Mouse (Mus musculus) cerebellum, adult 18-20 months (tissue): ENCODE measurements around the gene Kank1.

Experiments used
- DNase-seq, 2 experiments: peaks; one replicate each; pipeline ENCODE4 v3.0.0; 2021

Kank1 gene

DNA sequence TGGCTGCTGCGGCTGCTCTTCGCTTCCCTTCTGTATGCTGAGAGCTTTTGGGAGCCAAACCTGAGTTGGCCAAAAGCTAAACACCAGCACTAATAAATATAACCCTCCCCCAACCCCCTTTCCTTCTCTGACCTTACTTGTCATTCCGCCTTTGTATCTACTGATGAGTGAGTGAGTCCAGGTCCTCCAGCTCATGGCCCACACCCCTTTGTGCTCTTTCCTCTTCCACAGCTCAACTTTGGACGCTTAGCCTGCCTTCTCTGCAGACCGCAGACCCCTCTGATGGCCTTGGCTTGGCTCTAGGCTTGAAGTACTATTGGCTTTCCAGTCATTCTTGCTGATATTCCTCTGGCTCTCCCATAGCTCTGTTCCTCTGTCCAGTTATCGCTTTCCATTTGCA is 16.4 kb downstream of the Kank1 start:
- no peak for DNase-seq

DNA sequence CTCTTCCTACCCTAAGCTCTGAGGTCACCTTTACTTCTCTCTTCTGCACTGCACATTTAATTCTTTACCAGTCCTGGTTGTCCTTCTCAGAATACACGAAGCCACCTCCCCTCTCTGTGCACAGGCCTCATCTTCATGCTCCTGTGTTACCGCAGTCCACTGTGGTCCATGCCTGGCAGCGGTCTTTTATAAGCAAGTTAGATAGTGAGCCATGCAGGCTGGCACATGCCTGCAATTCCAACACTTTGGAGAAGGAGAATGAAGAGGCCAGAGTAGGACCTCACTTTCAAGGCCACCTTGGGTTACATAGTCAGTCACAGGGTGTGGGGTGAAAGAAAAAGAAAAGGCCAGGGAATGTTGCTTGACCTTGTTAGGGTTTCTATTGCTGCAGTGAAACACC is 16.9 kb downstream of the Kank1 start:
- no peak for DNase-seq

DNA sequence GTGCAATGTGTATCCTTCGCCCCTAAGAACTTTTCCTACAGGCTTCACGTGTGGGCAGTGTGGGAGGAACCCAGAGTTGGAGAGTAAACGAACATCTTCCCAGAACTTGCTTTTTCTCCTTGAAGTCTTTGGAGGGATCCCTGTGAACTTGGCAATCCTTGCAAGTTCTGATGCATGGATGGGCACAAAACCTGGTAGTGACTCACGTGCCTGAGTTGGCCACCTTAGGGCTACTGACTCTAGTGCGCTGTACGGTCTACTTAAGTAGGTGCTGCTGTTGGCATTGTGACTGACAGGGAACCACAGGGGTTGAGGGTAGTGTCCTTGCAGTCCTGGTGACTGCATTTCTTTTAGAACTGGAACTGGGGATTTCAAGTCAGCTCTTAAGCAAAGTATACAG is 21.5 kb downstream of the Kank1 start:
- no peak for DNase-seq

DNA sequence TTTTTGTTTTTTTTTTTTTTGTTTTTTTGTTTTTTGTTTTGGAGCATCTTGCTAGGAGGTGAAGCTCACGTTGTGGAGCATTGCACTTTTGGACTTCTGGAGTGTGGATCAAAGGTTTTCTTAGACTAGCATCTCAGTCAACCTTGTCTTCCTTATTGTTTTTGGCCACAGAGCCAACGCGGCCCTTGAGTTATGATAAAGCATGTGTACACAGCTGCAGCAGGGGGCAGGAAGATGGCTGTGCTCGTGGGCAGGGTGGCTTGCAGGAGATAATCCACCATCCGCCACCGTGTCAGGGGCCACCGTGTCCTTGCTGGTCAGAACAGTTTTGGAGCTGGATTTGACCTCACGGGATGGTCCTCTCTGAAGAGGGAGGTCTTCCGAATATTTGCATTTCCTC is 29.4 kb downstream of the Kank1 start:
- DNase-seq, result no peak

DNA sequence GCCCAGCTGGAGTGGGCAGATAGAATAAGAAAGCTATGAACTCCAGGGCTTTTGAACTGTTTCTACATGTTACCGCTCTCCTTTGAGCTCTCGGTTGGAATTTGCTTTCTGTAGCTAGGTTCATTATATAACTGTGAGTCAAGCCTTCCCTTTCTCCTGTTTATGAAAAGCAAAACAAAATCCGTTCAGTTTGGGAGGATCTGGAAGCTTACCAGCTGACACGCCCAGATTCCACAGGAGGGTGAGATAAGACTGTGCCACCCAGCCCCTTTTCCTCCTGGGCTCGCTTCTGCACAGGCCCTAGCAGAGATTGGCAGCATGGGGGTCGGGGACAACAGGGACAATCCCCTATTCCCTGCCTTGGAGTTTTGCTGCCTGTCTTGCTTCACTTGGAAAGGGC is 30.5 kb downstream of the Kank1 start:
- no peak for DNase-seq

DNA sequence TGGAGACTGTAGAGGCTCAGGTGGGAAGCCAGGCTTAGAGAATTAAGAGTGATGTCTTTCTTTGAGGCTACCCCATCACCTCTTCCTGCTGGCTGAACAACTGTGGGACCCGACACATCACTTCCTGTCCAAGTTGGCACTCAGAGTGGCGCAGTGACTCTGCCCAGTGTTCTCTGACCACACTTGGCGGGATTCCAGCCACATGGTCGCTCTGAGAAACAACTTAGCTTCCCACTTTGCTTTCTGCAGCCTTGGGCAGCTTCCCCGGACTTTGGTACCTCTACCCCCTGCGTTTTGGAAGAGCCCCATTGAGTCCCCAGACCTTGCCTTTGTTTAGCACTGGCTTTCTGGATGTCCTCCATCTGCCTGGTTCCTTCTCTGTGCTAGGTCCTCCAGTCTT is 31.8 kb downstream of the Kank1 start:
- DNase-seq, result peak; percentile 16 to 28

DNA sequence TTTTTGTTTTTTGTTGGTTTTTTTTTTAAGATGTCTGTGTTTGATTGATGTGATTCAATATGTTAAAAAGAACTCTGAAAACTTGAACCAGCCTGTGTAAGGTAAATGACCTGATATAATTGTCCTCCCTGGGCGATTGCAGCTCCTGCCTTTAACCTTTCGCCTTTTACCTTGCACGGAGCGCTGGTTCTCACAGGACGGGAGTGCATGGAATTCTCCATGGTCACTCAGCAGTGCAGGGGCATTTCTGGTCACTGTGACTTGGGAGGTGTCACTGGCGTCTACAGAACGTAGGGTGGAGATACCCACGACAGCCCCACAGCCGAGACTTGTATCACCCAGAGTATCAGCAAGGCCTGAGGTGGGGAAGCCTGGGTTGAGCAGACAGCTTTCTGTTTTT is 34.8 kb downstream of the Kank1 start:
- no peak for DNase-seq

DNA sequence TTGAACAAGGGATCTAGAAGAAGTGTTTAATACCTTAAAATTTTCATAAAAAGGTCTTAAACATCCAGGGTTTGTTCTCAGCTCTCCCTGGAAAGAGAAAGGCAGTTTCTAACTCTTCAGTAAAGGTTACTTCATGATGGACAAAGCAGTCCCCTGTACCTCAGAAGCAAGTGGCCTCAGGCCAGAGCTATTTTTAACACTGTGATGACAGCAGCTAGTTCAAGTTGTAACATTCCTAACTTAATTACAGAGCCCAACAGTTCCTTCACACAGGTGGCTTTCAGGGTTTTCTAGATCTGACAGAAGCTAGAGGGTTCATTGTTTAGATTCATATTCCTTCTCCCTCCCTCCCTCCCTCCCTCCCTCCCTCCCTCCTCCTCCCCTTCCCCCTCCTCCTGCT is 36.4 kb downstream of the Kank1 start:
- DNase-seq, result no peak

DNA sequence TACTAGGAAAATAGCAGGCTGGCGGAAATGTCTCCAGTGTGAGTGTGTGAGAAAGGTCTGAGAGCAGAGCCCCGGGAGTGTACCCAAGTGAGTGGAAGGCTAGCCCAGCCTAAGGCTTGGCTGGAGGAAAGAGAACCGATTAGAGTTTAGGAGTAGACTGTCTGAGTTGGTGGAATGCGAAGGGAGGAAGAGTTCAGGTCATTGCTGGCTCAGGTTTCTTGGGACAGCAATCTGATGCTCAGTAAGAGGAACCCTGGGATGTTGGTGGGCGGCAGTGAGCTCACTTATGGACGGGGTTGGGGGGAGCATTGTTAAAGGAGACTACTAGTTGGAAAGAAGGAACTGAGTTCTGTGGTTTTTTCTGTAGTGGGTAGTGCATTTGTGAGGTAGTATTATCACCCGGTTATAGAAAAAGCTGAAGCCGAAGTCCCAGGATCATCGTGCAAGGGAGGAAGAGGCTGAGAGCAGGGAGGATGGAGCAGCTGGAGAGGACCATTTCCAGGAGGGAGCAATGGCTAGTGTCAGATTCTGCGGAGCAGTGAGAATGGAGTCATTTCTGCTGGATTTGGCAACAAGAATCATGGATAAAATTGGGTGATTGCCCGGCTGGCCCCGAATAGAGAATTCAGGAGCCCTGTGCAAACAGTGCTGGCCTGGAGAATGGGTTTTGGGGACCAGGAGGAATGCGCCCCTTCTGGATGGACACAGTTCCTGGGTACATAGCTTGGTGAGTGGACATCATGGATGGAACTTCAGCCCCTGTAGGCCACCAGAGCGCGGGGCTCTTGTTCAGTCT is 40.0 kb downstream of the Kank1 start:
- no peak for DNase-seq

DNA sequence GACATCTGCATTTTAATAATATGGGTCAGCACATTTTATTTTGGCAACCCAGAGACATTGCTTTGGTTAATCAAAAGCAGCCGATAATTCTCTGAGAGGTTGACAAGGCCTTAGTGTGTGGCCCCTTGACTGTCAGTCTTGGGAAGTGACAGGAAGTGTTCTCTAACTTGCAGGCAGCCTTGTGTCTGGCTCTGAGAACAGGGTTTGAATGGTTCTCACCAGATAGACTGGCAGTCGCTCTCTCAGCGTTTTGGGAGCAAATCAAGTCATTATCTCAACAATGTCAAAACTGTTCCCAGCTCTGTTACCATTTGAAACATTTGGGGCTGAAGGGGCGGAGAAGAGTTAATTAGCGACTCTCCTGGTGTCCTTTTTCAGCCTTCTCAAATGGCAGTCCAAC is 41.0 kb downstream of the Kank1 start:
- no peak for DNase-seq

DNA sequence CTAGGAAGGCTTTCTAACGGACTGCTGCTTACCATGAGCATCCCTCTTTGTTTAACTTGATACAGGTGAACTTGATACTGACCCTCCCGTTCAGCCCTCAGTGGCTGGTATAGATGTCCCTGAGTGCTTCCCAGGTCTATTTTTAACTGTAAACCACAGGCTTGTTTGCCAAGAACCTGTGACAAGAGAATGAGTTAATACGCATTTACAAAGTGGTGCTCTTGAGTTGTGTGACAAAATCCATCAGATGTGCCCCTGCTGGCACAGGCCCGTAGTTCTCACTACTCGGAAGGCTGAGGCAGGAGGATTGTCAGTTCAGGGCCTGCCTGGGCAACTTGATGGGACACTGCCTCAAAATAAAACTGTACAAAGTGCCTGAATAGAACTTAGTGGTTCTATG is 42.8 kb downstream of the Kank1 start:
- DNase-seq, result no peak

DNA sequence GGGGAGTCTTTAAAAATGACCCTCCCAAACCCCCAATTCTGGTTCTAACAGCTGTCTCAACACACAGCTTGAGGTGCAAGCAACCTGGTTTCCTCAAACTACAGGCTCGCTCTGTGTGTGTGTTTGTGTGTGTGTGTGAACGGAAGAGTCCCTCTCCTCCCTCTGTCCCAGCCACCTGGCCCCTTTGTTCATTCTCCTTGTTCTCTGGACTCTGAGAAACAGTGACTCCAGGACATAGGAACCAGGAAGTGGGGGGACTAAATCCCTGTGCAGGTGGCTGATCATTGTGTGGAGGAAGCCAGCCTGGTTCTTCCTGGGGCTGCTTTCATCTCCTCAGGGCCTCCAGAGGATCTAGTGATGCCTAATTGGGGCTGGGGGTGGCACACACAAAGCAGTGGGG is 46.9 kb downstream of the Kank1 start:
- no peak for DNase-seq

DNA sequence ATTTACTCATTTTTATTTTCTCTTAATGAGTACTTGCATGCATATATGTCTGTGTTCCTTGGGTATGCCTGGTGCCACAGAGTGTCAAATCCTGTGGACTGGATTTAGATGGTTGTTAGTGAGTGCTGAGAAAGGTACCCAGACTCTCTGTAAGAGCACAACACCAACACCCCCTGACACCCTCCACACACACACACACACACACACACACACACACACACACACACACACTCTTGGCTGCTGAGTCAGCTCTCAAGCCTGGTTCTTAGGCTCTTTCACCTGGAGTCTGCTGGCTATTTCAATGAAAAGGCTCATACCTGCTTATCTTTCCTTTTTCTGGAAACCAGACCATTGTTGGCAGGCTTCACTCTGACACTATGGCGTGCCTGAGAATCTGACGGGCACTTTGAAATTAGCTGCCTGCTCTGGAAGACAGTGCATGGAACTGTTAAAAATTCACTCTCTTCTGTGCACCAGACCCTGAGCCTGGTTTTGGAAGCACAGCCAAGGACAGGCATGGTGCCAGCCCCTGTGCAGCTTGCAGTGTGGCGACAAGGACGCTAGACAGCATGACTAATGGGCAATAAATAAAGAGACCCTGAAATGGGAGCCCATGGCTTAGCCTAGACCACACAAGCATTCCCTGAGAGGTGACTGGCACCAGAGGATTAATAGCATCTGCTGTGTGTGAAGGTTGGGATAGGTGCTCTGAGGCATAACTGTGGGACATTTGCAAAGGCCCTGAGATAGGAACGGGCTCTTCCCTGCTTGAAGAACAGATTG is 49.2 kb downstream of the Kank1 start:
- peak; percentile 14 to 26 for DNase-seq

DNA sequence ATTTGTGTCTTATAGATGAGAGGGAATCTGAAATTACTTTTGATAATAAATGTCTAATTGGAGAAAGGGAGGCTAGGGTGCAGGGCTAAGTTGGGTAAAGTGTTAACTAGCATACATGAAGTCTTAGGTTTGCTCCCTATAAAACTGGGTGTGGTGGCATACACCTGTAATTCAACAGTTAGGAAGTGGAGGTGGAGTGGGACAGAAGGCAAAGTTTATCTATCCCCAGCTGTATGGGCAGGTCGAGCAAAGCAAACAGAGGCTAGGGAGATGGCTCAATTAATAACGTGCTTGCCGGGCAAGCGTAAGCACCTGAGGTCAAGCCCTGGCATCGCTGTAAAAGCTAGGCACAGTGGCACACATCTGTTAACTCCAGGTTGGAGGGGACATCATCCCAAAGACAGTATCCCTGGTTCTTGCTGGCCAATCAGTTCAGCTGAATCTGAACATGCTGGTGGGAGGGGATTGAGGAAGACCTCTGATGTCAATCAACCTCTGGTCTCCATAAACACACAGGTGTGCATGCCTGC is 54.3 kb downstream of the Kank1 start:
- no peak for DNase-seq

DNA sequence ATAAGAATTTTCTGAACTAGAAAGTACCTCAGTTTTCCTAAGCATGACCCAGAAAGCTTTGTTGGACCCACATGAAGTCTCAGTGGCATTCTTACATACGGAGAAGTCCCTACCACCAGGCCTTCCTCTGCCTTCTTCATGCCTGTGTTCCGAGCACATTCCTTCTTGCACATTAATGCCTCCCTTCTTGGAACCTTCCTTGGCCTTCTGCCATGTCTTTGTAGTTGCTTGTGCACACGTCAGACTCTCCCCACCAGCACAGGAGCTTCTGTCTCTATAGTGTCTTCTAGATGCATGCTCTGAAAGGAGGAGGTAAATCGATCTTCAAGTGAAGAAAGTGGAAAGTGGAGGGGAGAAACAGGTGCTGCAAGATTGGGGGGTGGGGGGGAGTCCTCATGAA is 58.4 kb downstream of the Kank1 start:
- no peak for DNase-seq

DNA sequence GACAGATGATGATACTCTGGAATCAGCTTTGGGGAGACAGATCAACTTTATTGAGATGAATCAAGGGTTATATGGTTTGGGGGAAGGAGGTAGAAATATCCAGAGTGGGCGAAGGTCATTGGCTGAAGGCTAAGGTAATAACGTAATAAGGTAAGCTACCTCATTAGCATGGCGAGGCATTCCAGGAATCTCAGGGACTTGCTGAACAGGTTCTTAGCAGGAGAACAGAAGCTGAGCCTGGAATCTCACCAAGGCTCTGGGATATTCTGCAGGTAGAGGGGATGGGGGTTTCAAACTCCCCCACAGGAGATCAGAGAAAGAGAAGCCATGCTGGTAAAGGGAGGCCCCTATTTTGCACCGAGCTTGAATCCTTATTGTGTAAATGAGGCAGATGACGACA is 60.5 kb downstream of the Kank1 start:
- no peak for DNase-seq

DNA sequence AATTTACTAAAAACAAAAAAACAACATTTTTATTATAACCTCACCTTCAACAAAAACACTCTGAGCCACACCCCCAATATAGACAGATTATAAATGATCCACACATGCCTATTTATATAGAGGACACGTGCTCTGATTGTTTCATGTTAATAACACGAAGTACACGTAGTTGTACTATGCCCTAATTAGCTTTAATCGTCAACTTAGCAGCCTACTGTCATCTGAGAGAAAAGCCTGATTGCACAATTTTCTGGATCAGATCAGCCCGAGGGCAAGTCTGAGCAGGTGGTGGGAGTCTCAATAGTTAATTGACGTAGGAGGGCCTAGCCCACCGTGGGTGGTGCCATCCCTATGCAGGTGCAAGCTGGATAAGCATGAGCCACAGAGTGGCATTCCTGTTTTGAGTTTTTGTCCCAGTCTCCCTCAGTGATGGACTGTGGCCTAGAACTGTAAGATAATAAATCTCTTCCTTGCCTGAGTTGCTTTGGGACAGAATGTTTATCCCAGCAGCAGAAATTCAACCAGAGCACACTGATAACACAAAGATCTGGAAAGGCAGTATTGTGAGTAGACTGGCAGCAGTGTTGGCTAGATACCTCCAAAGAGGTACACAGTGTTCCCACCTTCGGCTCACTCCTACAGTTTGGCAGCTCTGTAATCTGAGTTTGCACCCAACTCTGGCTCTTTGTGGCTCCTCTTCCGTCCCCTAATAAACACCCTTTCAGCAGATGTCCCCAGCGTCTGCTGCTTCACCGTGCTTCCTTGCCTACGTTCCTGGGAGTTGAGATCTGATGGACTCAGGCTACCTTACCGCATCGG is 63.3 kb downstream of the Kank1 start:
- no peak for DNase-seq

DNA sequence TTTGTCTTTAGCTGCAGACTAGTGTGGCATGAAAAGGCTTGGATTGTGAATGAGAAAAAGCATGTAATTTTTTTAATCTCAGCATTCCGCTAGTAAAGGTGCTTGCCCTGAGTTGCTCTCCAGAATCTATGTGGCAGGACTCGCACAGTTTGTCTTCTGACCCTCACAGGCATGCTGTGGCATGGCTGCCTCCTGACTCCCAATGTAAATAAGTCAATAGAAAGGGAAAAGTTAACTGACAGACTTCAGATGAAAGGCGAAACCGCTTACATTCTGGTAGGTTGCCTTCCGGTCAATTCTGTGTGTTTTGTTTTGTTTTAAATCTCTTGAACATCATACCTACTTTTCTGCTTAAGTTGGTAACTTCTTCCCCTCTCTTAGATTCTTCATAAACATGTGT is 64.4 kb downstream of the Kank1 start:
- DNase-seq, result no peak

DNA sequence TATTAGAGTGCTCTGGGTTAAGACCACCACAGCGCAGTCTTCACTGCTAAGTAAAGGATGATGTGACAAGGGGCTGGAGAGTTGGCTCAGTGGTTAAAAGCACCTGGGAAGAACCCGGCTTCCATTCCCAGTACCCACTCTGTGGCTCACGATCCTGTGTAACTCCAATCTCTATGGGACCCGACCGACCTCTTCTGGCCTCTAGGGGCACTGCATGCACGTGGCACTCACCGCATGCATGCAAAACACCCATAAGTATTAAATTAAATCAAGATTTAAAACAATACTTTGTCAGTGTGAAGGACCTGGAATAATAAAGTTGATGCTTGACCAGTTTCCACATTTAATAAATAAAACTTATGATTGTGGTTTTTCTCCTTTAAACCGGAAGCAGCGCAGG is 69.5 kb downstream of the Kank1 start:
- DNase-seq, result no peak

DNA sequence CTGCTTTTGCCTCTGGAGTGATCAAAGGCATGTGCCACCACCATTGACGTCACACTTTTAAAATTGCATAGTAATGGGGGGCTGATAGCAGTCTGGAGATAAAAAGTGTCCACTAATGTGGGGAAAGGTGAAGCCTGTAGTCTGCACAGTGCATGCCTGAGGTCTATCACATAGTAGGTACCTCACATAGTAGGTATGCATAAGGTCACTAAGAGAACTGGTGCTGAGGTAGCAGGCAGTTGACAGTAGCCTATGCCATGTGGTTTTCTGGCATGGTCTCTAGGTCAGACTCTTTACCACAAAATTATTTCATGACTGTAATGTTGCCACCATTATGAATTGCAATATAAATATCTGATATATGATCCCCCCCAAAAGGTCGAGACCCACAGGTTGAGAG is 71.4 kb downstream of the Kank1 start:
- no peak for DNase-seq

DNA sequence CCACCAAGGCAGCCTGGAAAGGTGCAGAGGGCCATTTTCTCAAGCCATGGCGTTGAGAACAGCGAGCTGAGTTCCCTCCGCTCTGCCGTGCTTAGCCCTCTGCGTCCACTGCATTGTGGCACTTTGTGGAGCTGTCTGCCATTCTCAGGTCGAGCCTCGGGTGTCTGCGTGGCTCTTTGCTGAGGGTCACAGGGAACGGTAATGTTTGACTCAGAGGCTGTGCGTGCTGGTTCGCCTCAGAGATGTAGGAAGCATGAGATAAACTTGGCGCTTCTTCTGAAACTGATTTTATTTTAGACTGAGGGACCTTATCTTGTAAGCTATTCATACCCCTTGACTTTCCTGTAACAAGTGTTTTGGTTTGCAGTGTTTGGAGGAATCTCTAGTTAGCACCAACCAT is 72.0 kb downstream of the Kank1 start:
- no peak for DNase-seq

DNA sequence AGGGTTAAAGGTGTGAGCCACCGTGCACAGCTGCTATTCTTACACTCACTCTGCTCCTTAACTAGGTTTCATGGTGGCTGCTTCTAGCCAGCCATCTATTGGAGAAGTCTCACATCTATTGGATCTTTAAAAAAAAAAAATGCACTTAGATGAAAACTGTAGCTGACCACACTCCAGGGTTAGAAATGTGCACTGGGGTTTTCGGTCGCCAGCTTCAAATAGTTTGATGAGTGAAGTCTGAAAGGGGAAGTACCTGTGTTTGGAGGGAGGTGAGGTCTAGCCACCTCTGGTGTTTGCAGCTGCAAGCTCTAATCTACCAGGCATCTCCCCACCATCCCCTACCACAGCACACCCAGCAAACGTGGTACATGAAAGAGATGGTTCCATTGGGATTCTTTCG is 74.2 kb downstream of the Kank1 start:
- DNase-seq, result no peak

DNA sequence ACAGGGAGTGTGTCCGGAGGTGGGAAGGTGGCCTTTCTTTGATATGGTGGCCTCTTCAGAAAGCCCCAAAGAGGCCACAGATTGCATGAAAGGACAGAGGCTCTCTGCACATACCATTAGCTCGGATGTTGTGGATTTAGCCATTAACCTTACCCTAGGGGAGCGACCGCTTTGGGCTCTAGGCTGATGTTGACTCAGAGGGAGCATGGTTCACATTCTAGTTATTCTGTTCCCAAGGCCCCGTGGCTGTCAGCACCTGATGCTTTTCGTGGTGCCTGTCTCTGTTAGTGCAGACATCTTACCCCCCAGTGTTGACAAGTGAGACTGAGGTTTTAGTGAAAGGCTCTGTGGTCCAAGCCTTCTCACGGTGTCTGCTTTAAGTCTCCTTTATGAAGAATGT is 74.9 kb downstream of the Kank1 start:
- no peak for DNase-seq
